Mouse (Mus musculus) MEL (cell line): Measurements from ENCODE around the gene Gas2l2. TPM values are rescaled to one million over a fixed set of nuclear protein-coding genes. Genes with fewer than 3 reads are reported as not detected.

Source experiments
- DNase-seq: peaks from one replicate; pipeline ENCODE4 v3.0.0; 2011; ENCODE audit warnings: low read depth, low spot score
- H3K27ac ChIP-seq: 2 replicates; pipeline ENCODE4 v1.5.1; 2012; ENCODE audit warnings: low read depth, mild to moderate bottlenecking, control low read depth, low read length, moderate library complexity; ENCODE audit not compliant: control insufficient read depth
- H3K27me3 ChIP-seq, 2 experiments: fragments of 150-350 bp in 1 of 2; sonication (generic) in 1 of 2; 2 replicates each; pipeline ENCODE4 v1.6.1; 2012; ENCODE audit warnings: low read length in 2 of 2, mild to moderate bottlenecking in 2 of 2, improper control_type of control experiment in 1 of 2, moderate library complexity in 1 of 2; ENCODE audit not compliant: insufficient read depth in 2 of 2, control insufficient read depth in 1 of 2
- H3K36me3 ChIP-seq, 2 experiments: 2 replicates each; pipeline ENCODE4 v1.6.1; 2012 to 2014; ENCODE audit warnings: low read length in 2 of 2, improper control_type of control experiment in 1 of 2, inconsistent platforms in 1 of 2, mild to moderate bottlenecking in 1 of 2; ENCODE audit not compliant: insufficient read depth in 2 of 2, control insufficient read depth in 1 of 2
- H3K4me1 ChIP-seq, 2 experiments: fragments of 150-350 bp in 1 of 2; sonication (generic) in 1 of 2; 2 replicates each; pipeline ENCODE4 v1.6.1; 2012; ENCODE audit warnings: low read length in 2 of 2, improper control_type of control experiment in 1 of 2, mild to moderate bottlenecking in 1 of 2; ENCODE audit not compliant: insufficient read depth in 2 of 2, control insufficient read depth in 1 of 2
- H3K4me3 ChIP-seq, 2 experiments: fragments of 150-350 bp in 1 of 2; sonication (generic) in 1 of 2; 2 replicates each; pipeline ENCODE4 v1.5.1; 2012; ENCODE audit warnings: low read depth in 2 of 2, low read length in 2 of 2, mild to moderate bottlenecking in 2 of 2, moderate library complexity in 2 of 2, control low read depth in 1 of 2, improper control_type of control experiment in 1 of 2; ENCODE audit not compliant: control insufficient read depth in 1 of 2, insufficient read depth in 1 of 2
- H3K79me2 ChIP-seq: 2 replicates; pipeline ENCODE4 v1.6.1; 2012; ENCODE audit warnings: mild to moderate bottlenecking, low read length, moderate library complexity; ENCODE audit not compliant: control insufficient read depth, poor library complexity, insufficient read depth
- H3K9ac ChIP-seq: 2 replicates; pipeline ENCODE4 v1.6.1; 2012; ENCODE audit warnings: low read depth, mild to moderate bottlenecking, control low read depth, low read length, moderate library complexity; ENCODE audit not compliant: control insufficient read depth, poor library complexity, severe bottlenecking
- H3K9me3 ChIP-seq: fragments of 150-350 bp; sonication (generic); replicated peaks from 2 replicates; pipeline ENCODE4 v1.6.1; 2012; ENCODE audit warnings: mild to moderate bottlenecking, low read length, improper control_type of control experiment, moderate library complexity; ENCODE audit not compliant: insufficient read depth
- CHD1 ChIP-seq: IDR thresholded peaks from 2 replicates; pipeline ENCODE4 v1.6.1; 2012; ENCODE audit warnings: low read depth, mild to moderate bottlenecking, inconsistent platforms, low read length, improper control_type of control experiment
- CHD2 ChIP-seq: IDR thresholded peaks from 2 replicates; pipeline ENCODE4 v1.6.1; 2011; ENCODE audit warnings: low read length, improper control_type of control experiment
- CTCF ChIP-seq, 3 experiments: IDR thresholded peaks in 2 of 3; conservative IDR thresholded peaks in 1 of 3; 2 replicates each; pipeline ENCODE4 v1.5.1; 2011 to 2012; ENCODE audit warnings: low read length in 3 of 3, low read depth in 2 of 3, mild to moderate bottlenecking in 2 of 3, improper control_type of control experiment in 1 of 3, inconsistent platforms in 1 of 3, mixed read lengths in 1 of 3, moderate library complexity in 1 of 3; ENCODE audit not compliant: control insufficient read depth in 1 of 3, insufficient read depth in 1 of 3, poor library complexity in 1 of 3, severe bottlenecking in 1 of 3
- E2F4 ChIP-seq: IDR thresholded peaks from 2 replicates; pipeline ENCODE4 v1.6.1; 2011; ENCODE audit warnings: low read depth, low read length, improper control_type of control experiment, borderline replicate concordance
- ELF1 ChIP-seq: IDR thresholded peaks from 2 replicates; pipeline ENCODE4 v1.6.1; 2014; ENCODE audit warnings: low read depth, mild to moderate bottlenecking, inconsistent platforms, low read length, improper control_type of control experiment, moderate library complexity
- EP300 ChIP-seq, 2 experiments: IDR thresholded peaks; 2 replicates each; pipeline ENCODE4 v1.6.1; 2011; ENCODE audit warnings: improper control_type of control experiment in 2 of 2, low read length in 2 of 2, low read depth in 1 of 2, mild to moderate bottlenecking in 1 of 2
- GABPA ChIP-seq: IDR thresholded peaks from 2 replicates; pipeline ENCODE4 v1.6.1; 2012; ENCODE audit warnings: low read depth, mild to moderate bottlenecking, inconsistent platforms, low read length, improper control_type of control experiment, moderate library complexity
- GATA1 ChIP-seq: IDR thresholded peaks from 2 replicates; pipeline ENCODE4 v1.6.1; 2011; ENCODE audit warnings: low read depth, low read length, improper control_type of control experiment
- HCFC1 ChIP-seq: IDR thresholded peaks from 2 replicates; pipeline ENCODE4 v1.6.1; 2012; ENCODE audit warnings: low read depth, mild to moderate bottlenecking, inconsistent platforms, low read length, improper control_type of control experiment, moderate library complexity
- JUND ChIP-seq: IDR thresholded peaks from 2 replicates; pipeline ENCODE4 v1.6.1; 2011; ENCODE audit warnings: low read depth, mild to moderate bottlenecking, improper control_type of control experiment, low read length
- MAFK ChIP-seq: IDR thresholded peaks from 2 replicates; pipeline ENCODE4 v1.6.1; 2011; ENCODE audit warnings: low read depth, mild to moderate bottlenecking, low read length, improper control_type of control experiment, borderline replicate concordance
- MAZ ChIP-seq: IDR thresholded peaks from 2 replicates; pipeline ENCODE4 v1.6.1; 2012; ENCODE audit warnings: low read depth, mild to moderate bottlenecking, inconsistent platforms, low read length, improper control_type of control experiment
- MEF2A ChIP-seq: IDR thresholded peaks from 2 replicates; pipeline ENCODE4 v1.6.1; 2014; ENCODE audit warnings: low read depth, mild to moderate bottlenecking, inconsistent platforms, low read length, improper control_type of control experiment; ENCODE audit not compliant: poor library complexity, insufficient replicate concordance, severe bottlenecking; ENCODE audit errors: extremely low read depth
- MYC ChIP-seq: IDR thresholded peaks from 2 replicates; pipeline ENCODE4 v1.6.1; 2011; ENCODE audit warnings: low read depth, mild to moderate bottlenecking, low read length, improper control_type of control experiment, moderate library complexity
- NRF1 ChIP-seq: IDR thresholded peaks from 2 replicates; pipeline ENCODE4 v1.6.1; 2014; ENCODE audit warnings: low read depth, mild to moderate bottlenecking, inconsistent platforms, low read length, improper control_type of control experiment, moderate library complexity; ENCODE audit not compliant: poor library complexity, insufficient read depth, severe bottlenecking
- RAD21 ChIP-seq: IDR thresholded peaks from 2 replicates; pipeline ENCODE4 v1.6.1; 2011; ENCODE audit warnings: mild to moderate bottlenecking, low read depth, low read length, improper control_type of control experiment
- RCOR1 ChIP-seq: IDR thresholded peaks from 2 replicates; pipeline ENCODE4 v1.6.1; 2012; ENCODE audit warnings: low read depth, mild to moderate bottlenecking, inconsistent platforms, low read length, improper control_type of control experiment
- SIN3A ChIP-seq: IDR thresholded peaks from 2 replicates; pipeline ENCODE4 v1.6.1; 2012; ENCODE audit warnings: low read length, improper control_type of control experiment, inconsistent platforms
- SMC3 ChIP-seq: IDR thresholded peaks from 2 replicates; pipeline ENCODE4 v1.6.1; 2011; ENCODE audit warnings: low read depth, low read length, improper control_type of control experiment
- TAL1 ChIP-seq: IDR thresholded peaks from 2 replicates; pipeline ENCODE4 v1.6.1; 2012; ENCODE audit warnings: mild to moderate bottlenecking, inconsistent platforms, low read length, moderate library complexity, mixed read lengths
- TBP ChIP-seq: IDR thresholded peaks from 2 replicates; pipeline ENCODE4 v1.8.0; 2011; ENCODE audit warnings: low read depth, low read length, improper control_type of control experiment
- TCF12 ChIP-seq: IDR thresholded peaks from 2 replicates; pipeline ENCODE4 v1.6.1; 2014; ENCODE audit warnings: low read depth, mild to moderate bottlenecking, inconsistent platforms, low read length, improper control_type of control experiment, moderate library complexity
- UBTF ChIP-seq: IDR thresholded peaks from 2 replicates; pipeline ENCODE4 v1.6.1; 2012; ENCODE audit warnings: low read depth, mild to moderate bottlenecking, inconsistent platforms, low read length, improper control_type of control experiment, moderate library complexity, borderline replicate concordance; ENCODE audit not compliant: insufficient read depth
- USF2 ChIP-seq, 2 experiments: IDR thresholded peaks; 2 replicates each; pipeline ENCODE4 v1.6.1; 2011 to 2012; ENCODE audit warnings: improper control_type of control experiment in 2 of 2, low read length in 2 of 2, borderline replicate concordance in 1 of 2, inconsistent platforms in 1 of 2, low read depth in 1 of 2, mild to moderate bottlenecking in 1 of 2; ENCODE audit not compliant: insufficient read depth in 1 of 2
- ZC3H11A ChIP-seq: IDR thresholded peaks from 2 replicates; pipeline ENCODE4 v1.6.1; 2012; ENCODE audit warnings: low read depth, mild to moderate bottlenecking, inconsistent platforms, low read length, improper control_type of control experiment
- polyA plus RNA-seq, 2 experiments: library from polyadenylated mRNA; stranded (reverse) in 1 of 2; unstranded in 1 of 2; fragments of >175 nt in 1 of 2; fragments of >200 nt in 1 of 2; gene quantifications; 2 replicates each; pipeline versions ENCODE4 v1.2.1 to v1.2.4; 2012; ENCODE audit warnings: low replicate concordance in 2 of 2, low read depth in 1 of 2; ENCODE audit not compliant: insufficient read length in 2 of 2, insufficient read depth in 1 of 2, missing spikeins in 1 of 2
- total RNA-seq: library from RNA; depleted of rRNA; stranded (reverse); fragments of 300-350 nt; gene quantifications from 2 replicates; pipeline ENCODE4 v1.2.3, GENCODE M21; 2012

Gene Gas2l2
- total and polyA plus RNA-seq, 3 experiments, result not detected

GRCm38 (mm10) chr11:83443824-83444223 lies 14.6 kb upstream of the Gas2l2 start:
- Histone ChIP-seq H3K4me3 (no peak overlapping the region), H3K27ac (no peak overlapping the region), H3K4me1 (no peaks in the 10 kb centered on the region), H3K9me3 (no peaks in the 10 kb centered on the region), H3K27me3 (0 out of 4 replicates have a peak, but pooled peaks cover 0 to 5% of the 10 kb centered on the region in 2 experiments), H3K36me3 (no peaks in the 10 kb centered on the region), H3K79me2 (no peaks in the 10 kb centered on the region; the same call in 1 of the 2 replicates), H3K9ac (no peak overlapping the region)
- TF ChIP-seq MEF2A (no peak), TAL1 (no peak), ZC3H11A (no peak)
- DNase-seq, result no peak

DNA sequence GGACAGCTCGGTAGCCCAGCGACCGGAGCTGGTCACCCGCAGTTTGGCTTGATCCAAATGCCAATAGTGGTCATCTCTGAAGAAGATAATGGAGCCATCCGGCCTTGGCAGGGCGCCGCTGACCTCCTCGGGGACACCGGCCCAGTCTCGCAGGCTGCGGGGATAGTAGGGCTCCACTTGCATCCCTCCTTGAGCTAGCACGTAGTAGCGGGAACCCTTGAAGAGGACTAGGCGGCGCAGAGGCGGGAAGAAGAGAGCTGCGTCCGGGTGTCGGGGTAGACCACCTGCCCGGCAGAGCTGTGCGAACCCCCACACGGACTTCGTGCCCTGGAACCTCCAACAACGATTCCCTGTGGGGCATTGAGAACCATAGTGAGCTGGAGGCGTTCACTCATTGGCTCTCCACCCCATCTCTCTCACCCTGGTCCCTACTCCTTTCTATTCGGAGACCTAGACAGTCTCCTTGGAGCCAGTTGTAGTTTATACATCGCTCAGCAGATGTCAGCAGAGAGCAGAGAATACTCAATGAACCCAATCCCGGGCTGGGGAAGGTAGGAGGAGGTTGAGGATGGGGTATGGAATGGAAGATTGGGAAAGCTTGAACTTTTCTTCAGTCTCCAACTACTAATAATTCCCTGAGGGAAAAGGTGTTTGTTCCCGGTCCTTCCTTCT lies 13.5 kb upstream of the Gas2l2 start:
- H3K9ac ChIP-seq, result no peak overlapping the region
- TF ChIP-seq MAZ, result no peak
- TF ChIP-seq CHD1, result no peak
- peak; percentile 81 for TF ChIP-seq RAD21
- TF ChIP-seq TAL1, result no peak
- TF ChIP-seq SIN3A, result no peak
- no peak for TF ChIP-seq USF2 (IDR thresholded peaks at IDR 0.05; ENCODE audit: borderline replicate concordance in 1 of 2, insufficient read depth in 1 of 2, low read depth in 1 of 2, low read length in 2 of 2)
- 0 out of 2 replicates have a peak, but pooled peaks have one; percentile 17 for TF ChIP-seq TBP
- TF ChIP-seq GABPA, result no peak
- no peak for TF ChIP-seq TCF12
- no peak for TF ChIP-seq ELF1
- TF ChIP-seq E2F4, result no peak
- TF ChIP-seq NRF1, result no peak
- peak; percentile 85 for TF ChIP-seq SMC3
- TF ChIP-seq MAFK, result no peak
- TF ChIP-seq HCFC1, result no peak
- no peak for TF ChIP-seq UBTF
- TF ChIP-seq MEF2A, result no peak
- TF ChIP-seq EP300 (IDR thresholded peaks at IDR 0.05; ENCODE audit: low read depth in 1 of 2, low read length in 2 of 2), result no peak
- TF ChIP-seq GATA1, result no peak
- TF ChIP-seq CTCF (IDR thresholded peaks at IDR 0.05 in 2 of 3, conservative IDR thresholded peaks at IDR 0.05 in 1 of 3; ENCODE audit: control insufficient read depth in 1 of 3, insufficient read depth in 1 of 3, low read depth in 2 of 3, low read length in 3 of 3, poor library complexity in 1 of 3, severe bottlenecking in 1 of 3), result peak; percentile 59 to 84 (median 75)
- no peak for TF ChIP-seq MYC
- no peak for TF ChIP-seq RCOR1
- TF ChIP-seq JUND, result no peak
- no peak for TF ChIP-seq CHD2
- peak; percentile 61 for TF ChIP-seq ZC3H11A
- TF ChIP-seq, all 39 proteins: peak for 5
- Histone ChIP-seq H3K79me2 (no peaks in the 10 kb centered on the region; the same call in 1 of the 2 replicates), H3K27ac (no peak overlapping the region), H3K4me1 (no peaks in the 10 kb centered on the region), H3K4me3 (no peak overlapping the region), H3K36me3 (no peaks in the 10 kb centered on the region), H3K9me3 (no peaks in the 10 kb centered on the region), H3K27me3 (0 out of 4 replicates have a peak, but pooled peaks cover 0 to 5% of the 10 kb centered on the region in 2 experiments)
- peak; percentile 67 for DNase-seq
